Mouse (Mus musculus): ENCODE measurements around the gene Nek5. TPM values are rescaled to one million over a fixed set of nuclear protein-coding genes. Genes with fewer than 3 reads are reported as not detected.

Nek5 gene
- total RNA-seq, 1 experiment from 2014 or later, result not detected

- ATAC-seq (replicated peaks; ENCODE audit: insufficient number of reproducible peaks, low FRiP score, low TSS enrichment, poor library complexity, severe bottlenecking), result no peak
These were observed 7.2 kb upstream of the Nek5 start for GRCm38 (mm10) chr8:22132062-22132461.

DNA sequence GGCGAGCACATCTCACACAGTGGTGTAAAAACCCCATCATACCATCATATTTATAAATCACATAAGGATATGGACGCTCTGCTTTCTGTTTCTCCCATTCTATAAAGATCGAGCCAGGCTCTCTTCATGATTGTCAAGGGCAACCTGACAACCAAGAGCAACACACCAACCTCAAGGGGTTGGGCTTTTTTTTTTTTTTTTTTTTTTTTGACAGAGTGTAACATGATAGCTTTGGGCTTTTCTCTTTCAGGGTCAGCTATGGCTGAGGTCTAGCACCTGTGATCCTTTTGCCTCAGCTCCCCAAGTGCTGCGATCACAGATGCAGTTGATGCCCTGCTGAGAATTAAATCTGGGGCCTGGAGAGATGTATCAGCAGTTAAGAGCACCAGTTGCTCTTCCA, 17.8 kb downstream of the Nek5 start:
- no peak for ATAC-seq (replicated peaks; ENCODE audit: insufficient number of reproducible peaks, low FRiP score, low TSS enrichment, poor library complexity, severe bottlenecking)

GRCm38 (mm10) chr8:22091568-22091967, 33.3 kb downstream of the Nek5 start:
- ATAC-seq (replicated peaks; ENCODE audit: insufficient number of reproducible peaks, low FRiP score, low TSS enrichment, poor library complexity, severe bottlenecking), result no peak

- ATAC-seq (replicated peaks; ENCODE audit: insufficient number of reproducible peaks, low FRiP score, low TSS enrichment, poor library complexity, severe bottlenecking), result no peak
These were observed 35.6 kb downstream of the Nek5 start for GRCm38 (mm10) chr8:22089226-22089625.

DNA sequence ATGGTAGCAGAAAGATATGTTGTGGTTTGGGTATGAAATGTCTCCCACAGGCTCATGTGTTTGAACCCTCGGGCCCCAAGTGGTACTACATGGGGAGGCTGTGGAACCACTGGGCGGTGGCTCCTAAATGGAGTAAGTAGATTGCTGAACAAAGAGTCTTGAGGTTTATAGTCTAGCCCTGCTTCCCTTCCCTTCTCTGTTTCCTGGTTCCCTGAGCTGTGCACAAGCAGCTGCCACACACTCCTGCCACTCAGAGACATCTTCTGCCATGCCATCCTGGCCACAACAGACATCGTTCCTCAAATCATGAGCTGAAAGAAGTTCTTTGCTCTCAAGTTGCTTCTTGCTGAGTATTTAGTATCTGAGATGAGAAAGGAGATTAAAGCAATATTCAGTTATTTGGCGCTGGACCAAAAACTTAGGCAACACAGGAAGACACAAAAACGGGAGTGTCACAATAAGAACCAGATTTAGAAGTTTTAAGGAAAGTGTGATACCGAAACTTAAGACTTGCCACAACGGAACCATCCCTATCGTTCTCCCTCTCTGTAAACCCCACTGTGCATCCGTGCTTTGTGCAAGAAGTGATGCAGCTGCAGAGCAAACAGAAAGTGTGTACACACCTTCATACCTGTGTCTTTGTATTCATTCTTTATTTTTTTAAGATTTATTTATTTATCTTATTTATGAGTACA, 45.4 kb downstream of the Nek5 start:
- peak; percentile 56; the same call in 1 of the 2 replicates for ATAC-seq (replicated peaks; ENCODE audit: insufficient number of reproducible peaks, low FRiP score, low TSS enrichment, poor library complexity, severe bottlenecking)

DNA sequence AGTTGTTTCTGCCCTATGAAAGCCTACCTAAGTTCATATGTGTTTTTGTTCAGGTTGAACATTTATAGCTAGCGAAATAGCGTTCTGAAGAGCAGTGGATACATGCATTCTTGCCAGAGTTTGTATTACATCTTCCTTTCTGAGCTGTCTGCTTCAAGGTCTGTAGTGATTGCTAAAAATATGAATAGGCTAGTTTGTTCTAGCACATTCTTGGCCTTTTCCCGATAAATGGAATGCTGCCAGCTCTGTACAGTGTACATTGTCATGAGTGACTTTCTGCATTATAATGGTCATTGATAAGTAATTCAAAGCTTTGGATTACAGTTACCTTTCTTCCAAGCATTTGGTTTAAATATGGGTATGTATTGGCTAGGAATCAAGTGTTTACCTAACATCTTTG, 63.7 kb downstream of the Nek5 start:
- ATAC-seq (replicated peaks; ENCODE audit: insufficient number of reproducible peaks, low FRiP score, low TSS enrichment, poor library complexity, severe bottlenecking), result no peak

GRCm38 (mm10) chr8:22060446-22060889, 64.4 kb downstream of the Nek5 start, which contains the start of gene Alg11:
Gene Alg11 (plus strand): TSS chr8:22060721.
- peak; percentile 99 for ATAC-seq (replicated peaks; ENCODE audit: insufficient number of reproducible peaks, low FRiP score, low TSS enrichment, poor library complexity, severe bottlenecking)

DNA sequence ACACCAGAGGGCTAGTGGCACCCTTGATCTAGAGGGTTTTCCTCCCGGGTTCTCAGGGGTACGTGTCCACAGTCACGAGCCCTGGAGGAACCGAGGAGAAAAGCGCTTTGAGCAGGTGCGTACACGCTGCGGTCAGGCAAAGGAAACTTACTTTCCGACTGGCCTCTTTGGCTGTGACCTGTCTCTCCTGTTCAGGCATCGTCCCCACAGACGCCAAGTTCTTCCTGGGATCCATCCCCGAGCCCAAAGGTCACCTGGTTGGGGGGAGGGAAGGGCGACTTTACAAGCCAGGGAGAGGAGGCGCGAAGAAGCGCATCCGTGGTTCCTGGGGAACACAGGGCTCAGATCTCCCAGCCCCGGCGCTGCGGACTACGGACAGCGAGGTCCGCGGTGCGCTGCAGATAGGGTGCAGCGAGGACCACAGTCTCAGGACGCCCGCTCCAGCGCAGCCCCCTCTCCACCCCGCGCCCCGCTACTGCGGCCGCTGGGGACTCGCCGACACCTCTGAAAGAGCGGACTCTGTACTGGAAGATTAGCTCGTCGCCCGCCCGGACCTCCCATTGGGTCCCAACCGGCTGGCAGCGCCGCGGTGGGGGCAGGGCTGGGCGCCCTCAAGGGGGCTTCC, 64.9 kb downstream of the Nek5 start, which contains the start of gene Atp7b:
Gene Atp7b, minus strand, starts transcription at position 485 of the 625 bp plus-strand sequence.
- peak; percentile 21; the same call in 1 of the 2 replicates for ATAC-seq (replicated peaks; ENCODE audit: insufficient number of reproducible peaks, low FRiP score, low TSS enrichment, poor library complexity, severe bottlenecking)

DNA sequence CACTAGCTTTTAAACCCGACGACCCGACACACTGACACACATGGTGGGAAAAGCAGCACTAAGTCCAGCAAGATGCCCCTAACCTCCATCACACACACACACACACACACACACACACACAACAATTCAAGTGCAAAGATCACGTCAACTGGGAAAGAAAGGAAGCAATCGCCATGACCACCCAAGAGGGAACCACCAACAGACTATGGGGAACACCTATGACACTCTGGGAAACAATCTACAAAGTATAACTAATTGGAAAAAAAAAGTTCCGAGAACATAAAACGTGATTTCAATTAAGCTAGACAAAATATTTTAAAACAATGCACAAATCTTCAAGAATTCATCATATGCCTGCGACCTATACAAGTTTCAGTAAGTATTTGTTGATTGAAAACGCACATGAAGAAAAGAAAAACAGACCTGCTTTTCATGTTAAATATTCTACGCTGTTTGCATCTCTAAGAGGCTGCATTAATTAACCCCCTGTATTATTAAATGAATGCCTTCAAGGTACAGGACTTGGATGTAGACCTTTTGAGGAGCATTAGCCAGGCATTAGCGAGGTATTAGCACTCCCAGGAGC, 65.6 kb downstream of the Nek5 start:
- no peak for ATAC-seq (replicated peaks; ENCODE audit: insufficient number of reproducible peaks, low FRiP score, low TSS enrichment, poor library complexity, severe bottlenecking)

GRCm38 (mm10) chr8:22058368-22058767, 66.5 kb downstream of the Nek5 start:
- ATAC-seq (replicated peaks; ENCODE audit: insufficient number of reproducible peaks, low FRiP score, low TSS enrichment, poor library complexity, severe bottlenecking), result no peak

GRCm38 (mm10) chr8:22056850-22057249, 68.0 kb downstream of the Nek5 start:
- no peak for ATAC-seq (replicated peaks; ENCODE audit: insufficient number of reproducible peaks, low FRiP score, low TSS enrichment, poor library complexity, severe bottlenecking)

DNA sequence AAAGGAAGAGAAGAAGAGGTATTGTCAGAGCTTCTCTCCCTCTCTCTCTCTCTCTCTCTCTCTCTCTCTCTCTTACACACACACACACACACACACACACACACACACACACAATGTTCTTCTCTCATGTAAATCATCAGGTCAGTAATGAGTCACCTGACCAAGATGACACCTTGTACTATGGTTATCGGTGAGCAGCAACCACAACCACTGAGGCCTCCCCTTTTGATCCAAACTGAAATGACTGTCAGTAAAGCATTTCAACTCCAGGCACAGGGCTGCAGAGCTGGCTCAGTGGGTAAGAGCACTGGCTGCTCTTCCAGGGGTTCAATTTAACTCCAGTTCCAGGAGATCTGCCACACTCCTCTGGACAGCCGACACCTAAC, 69.4 kb downstream of the Nek5 start:
- ATAC-seq (replicated peaks; ENCODE audit: insufficient number of reproducible peaks, low FRiP score, low TSS enrichment, poor library complexity, severe bottlenecking), result no peak

DNA sequence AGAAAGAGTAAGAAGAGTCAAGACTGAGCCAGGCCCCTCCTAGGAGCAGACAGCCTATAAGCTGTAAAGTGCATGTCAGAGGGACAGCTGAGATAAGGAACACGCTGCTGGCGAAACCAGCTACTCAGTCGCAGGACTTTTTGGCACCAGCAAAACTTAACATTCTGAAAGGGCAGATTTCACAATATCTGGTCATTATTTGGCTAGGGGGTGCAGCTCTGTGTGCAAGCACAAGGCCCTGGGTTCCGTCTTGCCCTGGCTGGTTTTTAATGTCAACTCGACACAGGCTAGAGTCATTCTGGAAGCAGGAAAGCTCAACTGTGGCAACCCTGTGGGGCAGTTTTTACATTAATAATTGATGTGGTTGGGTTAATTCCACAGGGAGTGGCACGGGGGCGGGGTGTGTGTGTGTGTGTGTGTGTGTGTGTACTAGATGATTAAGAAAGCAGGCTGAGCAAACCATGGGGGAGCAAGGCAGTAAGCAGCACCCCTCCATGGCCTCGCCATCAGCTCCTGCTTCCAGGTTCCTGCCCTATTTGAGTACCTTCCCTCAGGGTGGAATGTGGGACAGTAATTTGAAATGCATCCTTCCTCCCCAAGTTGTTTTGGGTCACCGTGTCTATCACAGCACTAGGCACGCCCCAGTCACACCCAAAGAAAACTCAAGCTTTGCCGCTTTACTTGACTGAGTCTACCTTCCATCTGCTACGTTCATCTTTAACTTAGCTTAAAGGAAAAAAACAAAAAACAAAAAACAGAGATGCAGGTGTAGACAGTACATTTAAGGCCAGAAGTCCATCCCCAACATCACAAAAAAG, 70.0 kb downstream of the Nek5 start:
- no peak for ATAC-seq (replicated peaks; ENCODE audit: insufficient number of reproducible peaks, low FRiP score, low TSS enrichment, poor library complexity, severe bottlenecking)

GRCm38 (mm10) chr8:22047699-22048464, 77.0 kb downstream of the Nek5 start:
- ATAC-seq (replicated peaks; ENCODE audit: insufficient number of reproducible peaks, low FRiP score, low TSS enrichment, poor library complexity, severe bottlenecking), result peak; percentile 63; the same call in 1 of the 2 replicates

- no peak for ATAC-seq (replicated peaks; ENCODE audit: insufficient number of reproducible peaks, low FRiP score, low TSS enrichment, poor library complexity, severe bottlenecking)
These were observed 81.1 kb downstream of the Nek5 start for GRCm38 (mm10) chr8:22043706-22044105.

DNA sequence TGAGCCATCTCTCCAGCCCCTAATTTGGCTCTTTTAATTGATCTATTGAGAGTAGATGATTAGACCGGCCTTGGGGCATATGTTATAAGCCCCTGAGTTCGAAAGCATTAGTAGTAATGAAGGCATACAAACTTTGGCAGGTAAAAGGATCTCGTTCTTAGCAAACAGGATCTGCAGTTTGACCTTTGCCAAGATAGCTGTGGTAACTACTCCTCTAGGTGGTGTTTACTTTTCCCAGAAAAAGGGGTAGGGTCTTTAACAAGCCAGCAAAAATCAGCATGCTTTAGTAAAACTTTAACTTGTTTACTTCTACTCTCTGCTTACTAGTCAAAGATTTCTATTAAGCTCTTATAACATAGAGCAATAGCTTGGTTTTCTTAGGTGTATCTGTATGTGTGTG, 82.3 kb downstream of the Nek5 start:
- ATAC-seq (replicated peaks; ENCODE audit: insufficient number of reproducible peaks, low FRiP score, low TSS enrichment, poor library complexity, severe bottlenecking), result no peak

GRCm38 (mm10) chr8:22040153-22040509, 84.7 kb downstream of the Nek5 start:
- no peak for ATAC-seq (replicated peaks; ENCODE audit: insufficient number of reproducible peaks, low FRiP score, low TSS enrichment, poor library complexity, severe bottlenecking)

DNA sequence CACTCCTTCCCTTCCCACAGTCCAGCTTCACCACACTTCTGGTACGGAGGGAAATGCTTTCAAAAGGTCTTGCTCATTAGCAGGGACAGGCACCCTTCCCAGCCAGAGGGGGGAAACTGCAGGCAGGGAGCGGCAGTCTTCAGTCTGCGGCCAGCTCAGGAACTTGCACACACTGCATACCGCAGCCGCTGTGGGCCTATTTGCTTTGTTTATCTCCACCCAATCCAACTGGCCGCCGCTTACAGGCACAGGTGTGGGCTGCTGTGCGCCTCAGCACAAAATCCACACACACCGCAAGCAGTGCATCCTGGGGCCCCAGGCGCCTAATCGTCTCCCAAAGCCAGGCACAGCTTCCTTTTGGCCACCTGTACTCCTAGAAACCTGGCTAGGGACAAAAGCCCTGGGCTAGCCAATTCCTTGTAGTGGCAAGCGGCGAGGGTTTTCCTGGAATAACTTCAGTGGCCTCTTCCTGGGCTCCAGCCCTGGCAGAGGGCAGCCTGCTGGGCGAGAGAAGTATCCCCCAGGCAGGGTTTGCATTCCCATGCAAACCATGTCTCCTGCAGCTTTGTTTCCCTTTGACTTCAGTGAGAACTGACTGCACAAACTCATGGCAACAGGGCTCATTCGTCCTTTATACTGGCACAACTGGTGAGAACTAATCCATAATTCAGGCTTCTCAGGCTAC, 85.2 kb downstream of the Nek5 start:
- ATAC-seq (replicated peaks; ENCODE audit: insufficient number of reproducible peaks, low FRiP score, low TSS enrichment, poor library complexity, severe bottlenecking), result no peak
